Mouse (Mus musculus): ENCODE data around the gene Mrpl16.

GRCm38 (mm10) chr19:11814742-11815333, 44.6 kb downstream of the Mrpl16 start:
- TF ChIP-seq CTCF (IDR thresholded peaks at IDR 0.05) (no peak), EP300 (IDR thresholded peaks at IDR 0.05; ENCODE audit: insufficient read depth, low read depth, low read length) (no peak), POLR2A (IDR thresholded peaks at IDR 0.05; ENCODE audit: insufficient read depth, low read depth, low read length) (no peak)
